Mouse (Mus musculus) kidney, adult 8-10 months (tissue): Measurements from ENCODE around the gene Gm49776.
"Not testable (repeated sequence)": the region's sequence is repeated elsewhere in the genome, so short reads cannot be mapped to it uniquely, and the experiment has no call there.

Experiments
- DNase-seq, 2 experiments: peaks; one replicate each; pipeline ENCODE4 v3.0.0; 2022

Gene Gm49776

DNA sequence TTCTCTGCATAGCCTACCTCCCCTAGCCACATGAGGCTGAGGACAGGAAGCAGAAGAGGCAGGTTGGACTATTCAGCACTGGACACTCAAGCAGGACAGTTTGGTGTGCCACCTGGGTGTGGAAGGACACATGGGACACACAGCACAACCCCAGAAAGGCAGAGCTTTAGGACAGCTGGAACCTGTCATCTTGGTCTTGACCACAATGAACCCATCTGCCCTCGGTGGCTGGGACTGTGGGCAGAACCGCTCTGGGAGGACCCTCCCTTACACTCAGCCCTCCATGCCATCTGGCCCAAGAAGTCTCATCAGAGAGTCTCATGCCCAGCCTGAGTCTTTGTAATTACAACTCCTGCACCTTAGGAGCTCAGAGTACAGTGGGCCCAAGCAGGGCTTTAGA is 58.1 kb downstream of the Gm49776 start:
- DNase-seq = no peak

DNA sequence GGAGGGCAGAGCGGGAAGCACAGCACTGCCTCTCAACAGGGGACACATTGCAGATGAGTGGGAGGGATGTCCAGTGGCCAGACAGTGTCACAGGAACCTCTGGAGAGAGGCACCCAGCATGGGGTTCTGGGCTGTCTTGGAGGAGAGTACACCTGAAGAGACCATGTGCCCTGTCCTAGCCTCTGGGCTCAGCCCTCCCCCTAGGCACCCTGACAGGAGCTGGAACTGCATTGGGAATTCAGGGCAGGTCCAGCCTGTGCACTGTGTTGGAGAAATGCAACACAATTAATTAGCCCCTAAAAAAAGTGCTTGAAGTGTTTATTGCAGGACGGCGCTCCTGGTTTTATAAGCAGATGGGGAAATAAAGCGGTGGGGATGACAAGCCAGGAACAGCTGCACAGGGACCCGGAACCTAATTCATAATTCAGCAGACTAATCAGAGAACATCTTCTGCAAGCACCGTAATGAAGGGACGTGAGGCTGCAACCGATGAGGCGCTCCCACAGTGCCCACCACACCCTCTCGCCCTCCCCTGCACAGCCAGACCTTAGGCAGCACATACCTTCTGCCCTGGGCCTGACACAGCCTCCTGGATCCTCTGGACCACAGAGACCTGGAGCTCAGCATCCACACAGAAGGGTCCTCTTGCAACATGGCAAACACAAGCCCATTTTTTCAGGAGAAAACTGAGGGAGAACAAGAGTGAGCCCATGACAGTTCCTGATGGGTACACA is 59.6 kb downstream of the Gm49776 start:
- no peak for DNase-seq

DNA sequence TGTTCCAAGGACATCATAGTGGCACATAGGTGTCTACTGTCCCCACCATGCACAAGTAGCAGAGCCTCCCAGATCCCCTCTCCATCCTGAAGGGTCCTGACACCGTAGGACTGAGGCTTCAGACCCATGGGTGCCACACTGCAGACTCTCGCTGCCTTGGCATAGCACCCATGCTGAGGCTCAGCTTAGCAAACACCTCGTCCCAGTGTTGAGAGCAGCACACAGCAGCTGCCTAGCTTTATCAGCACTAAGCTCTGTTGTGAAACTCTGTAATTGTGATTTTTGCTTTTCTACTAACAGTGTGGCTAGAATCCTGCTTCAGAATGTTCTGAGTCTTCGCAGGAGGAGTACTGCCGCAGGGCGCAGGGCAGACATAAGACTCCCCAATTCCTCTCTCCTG is 60.2 kb downstream of the Gm49776 start:
- no peak for DNase-seq

DNA sequence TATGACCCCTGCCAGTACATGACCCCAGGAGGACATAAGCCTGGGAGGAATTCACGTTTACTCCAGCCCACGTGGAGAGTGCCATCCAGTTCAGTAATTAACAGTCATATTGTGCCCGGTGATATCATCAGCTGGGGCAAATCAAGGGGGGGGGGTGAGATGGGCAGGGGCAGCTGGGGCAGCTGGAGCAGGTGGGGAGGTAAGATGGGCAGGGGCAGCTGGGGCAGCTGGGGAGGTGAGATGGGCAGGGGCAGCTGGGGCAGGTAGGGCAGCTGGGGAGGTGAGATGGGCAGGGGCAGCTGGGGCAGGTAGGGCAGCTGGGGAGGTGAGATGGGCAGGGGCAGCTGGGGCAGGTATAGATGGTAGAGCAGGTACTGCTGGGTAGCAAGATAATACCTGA is 62.6 kb downstream of the Gm49776 start:
- DNase-seq = not testable (repeated sequence)
